Mouse (Mus musculus): ENCODE data around the gene Kcne2. TPM values are rescaled to one million over a fixed set of nuclear protein-coding genes. Genes with fewer than 3 reads are reported as not detected.

The Kcne2 gene
- total RNA-seq, 1 experiment, result not detected

DNA sequence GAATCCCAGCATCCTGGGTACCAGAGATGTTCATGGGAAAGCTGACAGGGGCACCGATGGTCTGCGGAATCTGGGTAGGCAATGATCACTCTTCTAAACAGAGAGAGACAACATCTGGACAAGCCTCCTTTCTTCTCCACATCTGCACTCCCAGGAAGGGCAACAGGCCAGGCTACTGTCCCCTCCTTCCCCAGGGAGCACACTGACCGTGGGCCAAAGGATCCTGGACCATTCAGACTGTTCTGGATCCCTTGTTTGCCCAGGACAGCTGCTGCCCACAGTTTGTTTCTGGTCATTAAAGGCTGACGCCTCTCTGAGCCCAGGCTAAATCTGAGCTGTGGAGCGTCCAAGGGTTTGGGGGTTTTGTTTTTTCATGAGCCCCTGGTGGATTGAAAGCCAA lies 9.5 kb upstream of the Kcne2 start:
- H3K9me3 ChIP-seq (ENCODE audit: control insufficient read depth, insufficient read depth, low read depth, low read length), result no peaks in the 10 kb centered on the region
- no peaks in the 10 kb centered on the region for H3K4me1 ChIP-seq (ENCODE audit: control insufficient read depth in 2 of 2, insufficient read depth in 2 of 2, low read length in 2 of 2, poor library complexity in 1 of 2)
- TF ChIP-seq HCFC1 (IDR thresholded peaks at IDR 0.05; ENCODE audit: borderline replicate concordance, insufficient read depth, low read length) (no peak), CHD2 (IDR thresholded peaks at IDR 0.05; ENCODE audit: low read depth, low read length) (no peak), MAFK (IDR thresholded peaks at IDR 0.05; ENCODE audit: insufficient read depth, low read depth, low read length) (no peak), ZNF384 (IDR thresholded peaks at IDR 0.05; ENCODE audit: low read depth, low read length) (no peak), ZC3H11A (IDR thresholded peaks at IDR 0.05; ENCODE audit: borderline replicate concordance, low read depth, low read length) (no peak)
- no peak for DNase-seq (ENCODE audit: low read depth, low spot score)
- H3K36me3 ChIP-seq (ENCODE audit: control insufficient read depth, insufficient read depth, low read length, poor library complexity, severe bottlenecking), result no peaks in the 10 kb centered on the region
- no peak overlapping the region for H3K9ac ChIP-seq (ENCODE audit: insufficient read depth, low read depth, low read length, poor library complexity, severe bottlenecking)
- in situ Hi-C loops (cut with MboI; ENCODE audit: low sequenced_read_pairs in 2 of 2, unreplicated experiment in 2 of 2), result loop anchor here (25.0 kb wide), 1 partner anchor 320 kb away; no protein-coding TSS in a partner anchor
- no peak overlapping the region for H3K27ac ChIP-seq (ENCODE audit: insufficient read depth, low read depth, low read length, poor library complexity, severe bottlenecking)
- H3K4me3 ChIP-seq (ENCODE audit: insufficient read depth in 1 of 2, low read depth in 1 of 2, low read length in 2 of 2, poor library complexity in 1 of 2, severe bottlenecking in 1 of 2), result no peak overlapping the region

GRCm38 (mm10) chr16:92285068-92285467 lies 7.1 kb upstream of the Kcne2 start:
- H3K9ac ChIP-seq (ENCODE audit: insufficient read depth, low read depth, low read length, poor library complexity, severe bottlenecking), result no peak overlapping the region
- no peaks in the 10 kb centered on the region for H3K4me1 ChIP-seq (ENCODE audit: control insufficient read depth in 2 of 2, insufficient read depth in 2 of 2, low read length in 2 of 2, poor library complexity in 1 of 2)
- TF ChIP-seq HCFC1 (IDR thresholded peaks at IDR 0.05; ENCODE audit: borderline replicate concordance, insufficient read depth, low read length) (no peak), MAFK (IDR thresholded peaks at IDR 0.05; ENCODE audit: insufficient read depth, low read depth, low read length) (no peak), CHD2 (IDR thresholded peaks at IDR 0.05; ENCODE audit: low read depth, low read length) (no peak), ZC3H11A (IDR thresholded peaks at IDR 0.05; ENCODE audit: borderline replicate concordance, low read depth, low read length) (no peak), ZNF384 (IDR thresholded peaks at IDR 0.05; ENCODE audit: low read depth, low read length) (no peak)
- no peak for DNase-seq (ENCODE audit: low read depth, low spot score)
- H3K4me3 ChIP-seq (ENCODE audit: insufficient read depth in 1 of 2, low read depth in 1 of 2, low read length in 2 of 2, poor library complexity in 1 of 2, severe bottlenecking in 1 of 2), result no peak overlapping the region
- H3K36me3 ChIP-seq (ENCODE audit: control insufficient read depth, insufficient read depth, low read length, poor library complexity, severe bottlenecking), result no peaks in the 10 kb centered on the region
- in situ Hi-C loops (cut with MboI; ENCODE audit: low sequenced_read_pairs in 2 of 2, unreplicated experiment in 2 of 2), result loop anchor here (25.0 kb wide), 1 partner anchor 323 kb away; no protein-coding TSS in a partner anchor
- H3K9me3 ChIP-seq (ENCODE audit: control insufficient read depth, insufficient read depth, low read depth, low read length), result no peaks in the 10 kb centered on the region
- H3K27ac ChIP-seq (ENCODE audit: insufficient read depth, low read depth, low read length, poor library complexity, severe bottlenecking), result no peak overlapping the region

- Histone ChIP-seq H3K9me3 (ENCODE audit: control insufficient read depth, insufficient read depth, low read depth, low read length) (no peaks in the 10 kb centered on the region), H3K27ac (ENCODE audit: insufficient read depth, low read depth, low read length, poor library complexity, severe bottlenecking) (no peak overlapping the region), H3K9ac (ENCODE audit: insufficient read depth, low read depth, low read length, poor library complexity, severe bottlenecking) (no peak overlapping the region; the same call in 1 of the 2 replicates), H3K4me1 (ENCODE audit: control insufficient read depth in 2 of 2, insufficient read depth in 2 of 2, low read length in 2 of 2, poor library complexity in 1 of 2) (no peaks in the 10 kb centered on the region), H3K4me3 (ENCODE audit: insufficient read depth in 1 of 2, low read depth in 1 of 2, low read length in 2 of 2, poor library complexity in 1 of 2, severe bottlenecking in 1 of 2) (no peak overlapping the region), H3K36me3 (ENCODE audit: control insufficient read depth, insufficient read depth, low read length, poor library complexity, severe bottlenecking) (no peaks in the 10 kb centered on the region)
- DNase-seq (ENCODE audit: low read depth, low spot score), result peak; percentile 86
- in situ Hi-C loops (cut with MboI; ENCODE audit: low sequenced_read_pairs in 2 of 2, unreplicated experiment in 2 of 2), result loop anchor here (25.0 kb wide), 1 partner anchor 324 kb away; no protein-coding TSS in a partner anchor
- TF ChIP-seq ZNF384 (IDR thresholded peaks at IDR 0.05; ENCODE audit: low read depth, low read length) (no peak), ZC3H11A (IDR thresholded peaks at IDR 0.05; ENCODE audit: borderline replicate concordance, low read depth, low read length) (peak; percentile 64), MAFK (IDR thresholded peaks at IDR 0.05; ENCODE audit: insufficient read depth, low read depth, low read length) (no peak)
Observed at GRCm38 (mm10) chr16:92286609-92287008, 5.6 kb upstream of the Kcne2 start.

DNA sequence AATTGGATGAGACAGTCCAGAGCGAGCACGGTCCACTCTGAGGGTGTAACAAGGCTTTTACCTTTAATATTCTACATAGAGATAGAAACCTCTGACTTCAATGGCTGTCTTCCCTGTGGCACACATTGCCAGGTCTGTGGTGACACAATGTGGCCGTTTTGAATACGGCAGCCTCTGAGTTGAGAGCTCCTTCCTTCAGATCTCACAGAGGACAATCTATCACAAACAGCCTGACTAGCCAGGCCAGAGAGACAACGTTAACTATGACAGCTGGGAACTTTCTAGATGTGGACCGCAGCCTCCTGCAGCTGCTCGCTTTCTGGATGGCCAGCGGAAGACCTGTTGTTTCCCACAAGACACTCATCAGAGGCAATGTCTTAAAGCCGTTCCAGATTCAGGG lies 3.4 kb upstream of the Kcne2 start:
- in situ Hi-C loops (cut with MboI; ENCODE audit: low sequenced_read_pairs in 2 of 2, unreplicated experiment in 2 of 2), result loop anchor here (25.0 kb wide), 1 partner anchor 326 kb away; no protein-coding TSS in a partner anchor
- H3K9ac ChIP-seq (ENCODE audit: insufficient read depth, low read depth, low read length, poor library complexity, severe bottlenecking), result no peak overlapping the region
- H3K27ac ChIP-seq (ENCODE audit: insufficient read depth, low read depth, low read length, poor library complexity, severe bottlenecking), result no peak overlapping the region
- no peaks in the 10 kb centered on the region; a peak in 1 of 4 replicates for H3K4me1 ChIP-seq (ENCODE audit: control insufficient read depth in 2 of 2, insufficient read depth in 2 of 2, low read length in 2 of 2, poor library complexity in 1 of 2)
- TF ChIP-seq MAFK (IDR thresholded peaks at IDR 0.05; ENCODE audit: insufficient read depth, low read depth, low read length) (no peak), ZC3H11A (IDR thresholded peaks at IDR 0.05; ENCODE audit: borderline replicate concordance, low read depth, low read length) (peak; percentile 36; the same call in 1 of the 2 replicates), HCFC1 (IDR thresholded peaks at IDR 0.05; ENCODE audit: borderline replicate concordance, insufficient read depth, low read length) (no peak)
- H3K36me3 ChIP-seq (ENCODE audit: control insufficient read depth, insufficient read depth, low read length, poor library complexity, severe bottlenecking), result no peaks in the 10 kb centered on the region
- no peaks in the 10 kb centered on the region for H3K9me3 ChIP-seq (ENCODE audit: control insufficient read depth, insufficient read depth, low read depth, low read length)
- no peak for DNase-seq (ENCODE audit: low read depth, low spot score)
- no peak overlapping the region for H3K4me3 ChIP-seq (ENCODE audit: insufficient read depth in 1 of 2, low read depth in 1 of 2, low read length in 2 of 2, poor library complexity in 1 of 2, severe bottlenecking in 1 of 2)

- in situ Hi-C loops (cut with MboI; ENCODE audit: low sequenced_read_pairs in 2 of 2, unreplicated experiment in 2 of 2), result loop anchor here (25.0 kb wide), 1 partner anchor 328 kb away; no protein-coding TSS in a partner anchor
- no peak for DNase-seq (ENCODE audit: low read depth, low spot score)
- H3K36me3 ChIP-seq (ENCODE audit: control insufficient read depth, insufficient read depth, low read length, poor library complexity, severe bottlenecking), result no peaks in the 10 kb centered on the region
- no peak overlapping the region for H3K27ac ChIP-seq (ENCODE audit: insufficient read depth, low read depth, low read length, poor library complexity, severe bottlenecking)
- H3K9ac ChIP-seq (ENCODE audit: insufficient read depth, low read depth, low read length, poor library complexity, severe bottlenecking), result no peak overlapping the region
- H3K9me3 ChIP-seq (ENCODE audit: control insufficient read depth, insufficient read depth, low read depth, low read length), result no peaks in the 10 kb centered on the region
- H3K4me3 ChIP-seq (ENCODE audit: insufficient read depth in 1 of 2, low read depth in 1 of 2, low read length in 2 of 2, poor library complexity in 1 of 2, severe bottlenecking in 1 of 2), result no peak overlapping the region
- H3K4me1 ChIP-seq (ENCODE audit: control insufficient read depth in 2 of 2, insufficient read depth in 2 of 2, low read length in 2 of 2, poor library complexity in 1 of 2), result peaks cover 0 to 3% of the 10 kb centered on the region in 2 experiments; a peak in 1 of 4 replicates
- TF ChIP-seq CHD2 (IDR thresholded peaks at IDR 0.05; ENCODE audit: low read depth, low read length) (no peak), HCFC1 (IDR thresholded peaks at IDR 0.05; ENCODE audit: borderline replicate concordance, insufficient read depth, low read length) (no peak), ZNF384 (IDR thresholded peaks at IDR 0.05; ENCODE audit: low read depth, low read length) (no peak), MAFK (IDR thresholded peaks at IDR 0.05; ENCODE audit: insufficient read depth, low read depth, low read length) (no peak), ZC3H11A (IDR thresholded peaks at IDR 0.05; ENCODE audit: borderline replicate concordance, low read depth, low read length) (no peak)
Observed at GRCm38 (mm10) chr16:92290045-92290444, 2.1 kb upstream of the Kcne2 start.
